Mouse (Mus musculus) thymus, postnatal 14 days (tissue): ENCODE data around the gene Arap1.

ENCODE experiments used
- DNase-seq: peaks from one replicate; pipeline ENCODE4 v3.0.0; 2021

Gene Arap1

DNA sequence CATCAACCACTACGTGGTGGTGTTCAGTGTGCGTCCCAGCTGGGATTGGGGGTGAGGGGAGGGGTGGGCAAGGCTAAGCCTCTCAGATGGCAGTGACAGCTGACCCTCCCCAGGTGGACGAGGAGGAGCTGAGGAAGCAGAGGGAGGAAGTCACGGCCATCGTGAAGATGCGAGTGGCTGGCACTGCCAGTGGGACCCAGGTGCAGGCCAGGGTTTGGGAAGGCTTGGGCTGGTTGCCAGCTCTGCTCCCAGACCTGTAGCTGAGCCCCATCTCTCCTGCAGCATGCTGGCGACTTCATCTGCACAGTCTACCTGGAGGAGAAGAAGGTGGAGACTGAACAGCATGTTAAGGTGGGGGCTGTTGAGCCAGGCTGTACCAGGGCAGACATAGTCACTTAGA is 53.6 kb downstream of the Arap1 start:
- DNase-seq = no peak

GRCm38 (mm10) chr7:101403831-101404230 is 56.0 kb downstream of the Arap1 start:
- no peak for DNase-seq

GRCm38 (mm10) chr7:101410267-101410936 is 62.5 kb downstream of the Arap1 start, which contains the start of gene Gm45837:
Gene Gm45837 (plus strand): TSS chr7:101410886.
- no peak for DNase-seq

DNA sequence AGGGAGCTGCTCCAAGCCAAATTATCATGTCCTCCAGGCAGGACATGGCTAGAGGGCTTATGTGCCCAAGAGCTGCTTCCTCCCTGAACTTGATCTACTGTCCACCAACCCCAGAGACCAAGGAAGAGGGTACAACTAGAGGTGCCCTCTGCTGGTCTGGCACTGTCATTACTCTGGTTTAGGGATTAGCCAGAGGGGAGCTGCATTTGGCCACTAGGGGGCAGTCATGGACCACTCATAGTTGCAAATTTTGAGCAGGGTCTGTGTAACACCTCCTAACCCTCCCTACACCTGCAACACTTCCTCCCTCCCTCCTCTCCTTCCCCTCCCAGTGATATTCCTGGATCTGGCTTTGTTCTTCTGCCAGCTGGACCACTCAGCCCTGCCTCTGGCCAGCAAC is 64.9 kb downstream of the Arap1 start:
- DNase-seq = peak; percentile 88

DNA sequence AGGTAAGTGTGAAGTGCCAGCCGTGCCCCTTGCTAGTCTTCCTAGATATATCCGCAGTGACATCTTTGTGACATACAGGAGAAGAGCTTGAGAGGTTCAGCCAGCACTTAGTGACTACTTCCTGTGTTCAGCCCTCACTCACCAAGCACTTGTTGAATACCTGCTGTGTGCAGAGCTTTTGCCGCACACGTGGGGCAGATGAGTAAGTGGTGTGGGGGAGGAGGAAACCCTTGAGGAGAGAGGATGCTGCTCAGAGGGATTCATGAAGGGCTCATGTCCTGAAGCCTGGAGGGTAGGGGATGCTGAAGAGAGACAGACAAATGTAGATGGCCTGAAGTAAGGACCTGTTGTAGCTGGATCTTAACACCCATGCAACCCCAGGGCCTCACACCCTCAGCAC is 66.3 kb downstream of the Arap1 start:
- DNase-seq = no peak

GRCm38 (mm10) chr7:101414661-101415511 is 67.0 kb downstream of the Arap1 start:
- DNase-seq = no peak

GRCm38 (mm10) chr7:101415512-101416100 is 67.7 kb downstream of the Arap1 start:
- no peak for DNase-seq

DNA sequence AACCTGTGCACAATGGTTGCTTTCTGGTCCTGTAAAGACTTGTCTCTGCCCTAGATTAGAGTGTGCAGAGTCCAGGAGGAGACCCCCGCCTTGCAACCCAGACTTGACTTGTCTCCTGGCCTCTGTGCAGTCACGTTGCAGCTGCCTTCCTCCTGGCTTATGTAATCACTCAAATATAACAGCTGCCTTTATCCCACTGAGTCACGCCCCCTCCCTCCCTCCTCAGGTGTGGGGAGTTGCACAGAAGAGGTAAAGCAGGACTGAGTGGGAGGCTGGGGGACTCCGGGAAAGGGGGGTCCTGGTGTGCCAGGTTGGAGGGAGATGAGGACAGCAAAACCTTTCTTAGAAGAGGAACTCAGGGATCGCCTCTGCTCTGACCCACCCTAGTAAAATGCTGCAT is 68.5 kb downstream of the Arap1 start:
- no peak for DNase-seq

DNA sequence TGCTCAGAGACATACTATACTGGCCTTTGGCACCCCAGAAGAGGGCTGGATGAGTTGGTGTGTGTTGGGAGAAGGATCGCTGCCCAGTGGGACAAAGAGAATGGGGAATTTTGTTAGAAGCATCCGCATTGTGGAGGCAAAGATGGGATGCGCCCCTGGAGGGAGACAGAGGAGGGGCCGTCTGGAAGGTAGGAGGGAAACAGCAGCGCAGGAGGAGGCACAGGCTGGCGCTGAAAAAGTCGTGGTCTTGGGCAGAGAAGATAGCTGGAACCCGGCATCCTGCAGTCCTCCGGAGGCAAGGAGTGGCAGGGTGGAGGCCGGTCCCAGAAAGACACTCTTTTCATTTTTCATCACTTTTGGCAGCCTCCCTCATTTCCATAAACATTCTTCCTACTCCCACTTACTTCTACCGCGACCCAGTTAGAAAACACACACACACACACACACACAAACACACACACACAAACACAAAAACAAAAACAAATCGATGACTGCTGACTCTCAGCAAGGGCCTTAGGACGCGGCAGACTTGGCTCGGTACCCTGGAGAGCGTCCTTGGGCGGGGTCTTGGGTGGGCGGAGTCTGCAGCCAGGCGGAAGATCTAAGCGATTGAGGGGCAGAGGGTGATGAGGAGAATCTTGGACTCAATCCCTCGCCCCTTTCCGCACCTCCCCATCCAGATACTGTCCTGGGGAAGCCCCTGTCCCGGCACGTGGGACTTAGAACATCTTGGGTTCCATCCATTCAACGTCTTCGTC is 71.3 kb downstream of the Arap1 start:
- DNase-seq = peak; percentile 26

DNA sequence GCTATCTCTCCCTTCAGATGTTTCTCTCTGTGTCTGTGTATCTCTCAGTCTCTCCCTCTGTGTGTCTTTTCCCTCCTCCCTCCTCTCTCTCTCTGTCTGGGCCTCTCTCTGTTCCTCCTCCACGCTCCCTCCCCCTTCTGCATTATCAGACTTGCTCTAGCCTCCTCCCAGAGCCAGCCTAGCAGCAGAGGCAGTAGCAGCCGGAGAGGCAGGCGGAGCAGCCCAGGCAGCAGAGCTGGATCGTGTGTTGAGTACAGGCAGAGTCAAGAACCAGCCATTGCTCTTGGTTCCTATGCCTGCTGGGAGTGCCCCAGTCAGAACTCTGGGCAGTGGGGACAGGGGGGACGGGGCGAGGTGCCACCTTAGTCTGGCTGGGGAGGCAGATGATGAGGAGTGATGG is 73.7 kb downstream of the Arap1 start, which contains the start of gene Pde2a:
TSS of gene Pde2a (plus strand) at position 163 of the 400 bp plus-strand sequence.
- DNase-seq = no peak

GRCm38 (mm10) chr7:101422069-101422468 is 74.2 kb downstream of the Arap1 start:
- DNase-seq = peak; percentile 19

GRCm38 (mm10) chr7:101422646-101423045 is 74.8 kb downstream of the Arap1 start:
- no peak for DNase-seq

- DNase-seq = no peak
These were observed 76.1 kb downstream of the Arap1 start for GRCm38 (mm10) chr7:101423970-101424369.

GRCm38 (mm10) chr7:101426692-101427091 is 78.8 kb downstream of the Arap1 start:
- no peak for DNase-seq

GRCm38 (mm10) chr7:101427736-101428135 is 79.9 kb downstream of the Arap1 start:
- DNase-seq = no peak

- no peak for DNase-seq
These were observed 87.2 kb downstream of the Arap1 start for GRCm38 (mm10) chr7:101435038-101435437.

- peak; percentile 35 for DNase-seq
These were observed 90.0 kb downstream of the Arap1 start for GRCm38 (mm10) chr7:101437876-101438275.

- no peak for DNase-seq
These were observed 95.2 kb downstream of the Arap1 start for GRCm38 (mm10) chr7:101443093-101443492.

DNA sequence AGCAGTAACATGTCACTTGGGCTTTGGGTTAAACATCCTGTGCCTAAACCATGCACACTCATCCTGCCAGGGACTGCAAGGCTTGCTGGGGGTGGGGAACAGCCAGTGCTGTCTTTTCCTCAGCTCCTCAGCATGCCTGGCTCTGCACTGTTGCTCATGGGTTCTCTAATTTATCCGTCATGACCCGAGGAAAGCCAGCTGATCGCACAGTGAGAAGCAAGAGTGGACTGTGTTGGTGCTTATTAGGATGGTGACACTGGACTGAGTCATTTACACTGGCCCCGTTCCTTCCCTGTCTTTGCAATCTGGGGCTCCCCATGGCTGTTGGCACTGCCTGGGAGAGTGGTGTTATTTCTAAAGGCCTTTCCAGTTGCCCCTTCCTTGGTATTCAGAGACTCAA is 96.3 kb downstream of the Arap1 start:
- no peak for DNase-seq

- no peak for DNase-seq
These were observed 102.0 kb downstream of the Arap1 start for GRCm38 (mm10) chr7:101449855-101450254.

DNA sequence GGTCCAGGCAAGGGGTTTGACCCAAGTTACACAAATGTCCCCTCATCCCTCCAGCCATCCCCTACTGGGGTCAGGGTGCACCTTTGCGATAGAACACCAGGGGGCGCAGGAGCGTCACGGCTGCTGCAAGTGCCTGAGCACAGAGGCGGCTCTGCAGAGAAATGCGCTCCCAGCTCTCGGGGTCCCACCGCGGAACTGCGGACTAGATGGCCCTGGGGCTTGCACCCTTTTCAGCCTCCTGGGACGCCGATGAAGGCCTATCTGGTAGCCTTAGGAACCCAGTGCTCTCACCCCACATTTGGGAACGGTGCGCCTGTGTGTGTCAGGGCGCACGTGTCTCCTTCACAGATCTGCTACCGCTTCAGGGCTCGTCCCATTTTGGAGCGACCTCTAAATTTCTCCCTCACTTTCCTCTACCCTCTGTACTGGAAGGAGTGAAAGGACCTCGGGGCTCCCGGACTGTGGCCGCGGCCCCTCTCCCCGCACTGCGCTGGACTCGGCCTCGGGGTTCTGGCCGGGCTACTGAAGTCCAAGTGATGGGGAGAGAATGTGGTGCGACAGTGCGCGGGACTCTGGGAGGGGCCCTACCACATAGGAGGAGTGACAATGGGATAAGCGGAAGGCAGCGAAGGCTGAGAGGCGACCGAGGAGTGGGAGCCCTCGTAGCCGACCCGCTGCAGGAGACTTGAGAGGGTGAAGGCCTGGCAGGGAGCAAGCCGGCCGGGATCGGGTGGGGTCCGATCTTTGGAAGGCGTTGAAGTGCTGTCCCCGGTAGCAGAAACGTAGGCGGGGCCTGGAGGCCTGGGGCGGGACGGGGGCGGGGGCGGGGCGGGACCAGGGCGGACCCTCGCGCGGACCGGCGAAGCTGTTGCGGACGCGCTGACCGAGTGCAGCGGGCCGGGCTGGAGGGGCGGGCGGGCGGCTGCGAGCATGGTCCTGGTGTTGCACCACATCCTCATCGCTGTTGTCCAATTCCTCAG is 102.8 kb downstream of the Arap1 start:
- peak; percentile 90 for DNase-seq

- DNase-seq = no peak
These were observed 104.8 kb downstream of the Arap1 start for GRCm38 (mm10) chr7:101452669-101453068.
